Mouse (Mus musculus): ENCODE measurements around the gene Cacna1s.

Cacna1s gene

GRCm38 (mm10) chr1:136118875-136119274 lies 66.3 kb downstream of the Cacna1s start:
- WGBS: 38% methylated on average over 8 of the region's 8 CpGs

- 70% methylated on average over 7 of the region's 7 CpGs for whole genome bisulfite sequencing
Measured at GRCm38 (mm10) chr1:136119571-136120262, 67.2 kb downstream of the Cacna1s start.

GRCm38 (mm10) chr1:136120263-136120603 lies 67.7 kb downstream of the Cacna1s start:
- 89% methylated on average over 1 of the region's 1 CpGs for WGBS

- WGBS: 71% methylated on average over 6 of the region's 6 CpGs
Measured at GRCm38 (mm10) chr1:136120785-136121184, 68.2 kb downstream of the Cacna1s start.

GRCm38 (mm10) chr1:136122030-136122429 lies 69.5 kb downstream of the Cacna1s start:
- WGBS: 91% methylated on average over 8 of the region's 8 CpGs

GRCm38 (mm10) chr1:136126159-136126765 lies 73.7 kb downstream of the Cacna1s start:
- 82% methylated on average over 10 of the region's 10 CpGs for WGBS

- 44% methylated on average over 10 of the region's 10 CpGs for WGBS
Measured at GRCm38 (mm10) chr1:136126895-136127294, 74.3 kb downstream of the Cacna1s start.

- 36% methylated on average over 3 of the region's 3 CpGs for WGBS
Measured at GRCm38 (mm10) chr1:136127856-136128255, 75.3 kb downstream of the Cacna1s start.

GRCm38 (mm10) chr1:136128416-136128815 lies 75.9 kb downstream of the Cacna1s start:
- 33% methylated on average over 5 of the region's 5 CpGs for WGBS

GRCm38 (mm10) chr1:136128944-136129589 lies 76.5 kb downstream of the Cacna1s start:
- 56% methylated on average over 4 of the region's 4 CpGs for WGBS

GRCm38 (mm10) chr1:136130107-136130506 lies 77.6 kb downstream of the Cacna1s start:
- 42% methylated on average over 3 of the region's 3 CpGs for WGBS

GRCm38 (mm10) chr1:136130951-136131558 lies 78.5 kb downstream of the Cacna1s start, which contains the start of gene Kif21b:
Gene Kif21b (plus strand): TSS chr1:136131389.
- under 1% methylated on average over 42 of the region's 42 CpGs for WGBS

GRCm38 (mm10) chr1:136131603-136132291 lies 79.2 kb downstream of the Cacna1s start:
- WGBS: 1% methylated on average over 43 of the region's 43 CpGs

- 23% methylated on average over 10 of the region's 10 CpGs for WGBS
Measured at GRCm38 (mm10) chr1:136132386-136133201, 80.0 kb downstream of the Cacna1s start.

GRCm38 (mm10) chr1:136133570-136134240 lies 81.2 kb downstream of the Cacna1s start:
- WGBS: 16% methylated on average over 13 of the region's 13 CpGs

- WGBS: 50% methylated on average over 2 of the region's 2 CpGs
Measured at GRCm38 (mm10) chr1:136134547-136134946, 82.0 kb downstream of the Cacna1s start.

- 30% methylated on average over 1 of the region's 1 CpGs for WGBS
Measured at GRCm38 (mm10) chr1:136135046-136135445, 82.5 kb downstream of the Cacna1s start.

- 45% methylated on average over 6 of the region's 6 CpGs for whole genome bisulfite sequencing
Measured at GRCm38 (mm10) chr1:136135777-136136444, 83.4 kb downstream of the Cacna1s start.

- 44% methylated on average over 4 of the region's 4 CpGs for WGBS
Measured at GRCm38 (mm10) chr1:136136547-136136946, 84.0 kb downstream of the Cacna1s start.

GRCm38 (mm10) chr1:136137071-136137531 lies 84.6 kb downstream of the Cacna1s start:
- WGBS: 32% methylated on average over 7 of the region's 7 CpGs

Data from cerebral cortex, adult 2 months (tissue).